Mouse (Mus musculus): Measurements from ENCODE around the gene Trpm2. TPM values are rescaled to one million over a fixed set of nuclear protein-coding genes. Genes with fewer than 3 reads are reported as not detected.

Gene Trpm2
- total and polyA plus RNA-seq, 3 experiments, result 0.16 to 0.34 TPM; not detected in 1

DNA sequence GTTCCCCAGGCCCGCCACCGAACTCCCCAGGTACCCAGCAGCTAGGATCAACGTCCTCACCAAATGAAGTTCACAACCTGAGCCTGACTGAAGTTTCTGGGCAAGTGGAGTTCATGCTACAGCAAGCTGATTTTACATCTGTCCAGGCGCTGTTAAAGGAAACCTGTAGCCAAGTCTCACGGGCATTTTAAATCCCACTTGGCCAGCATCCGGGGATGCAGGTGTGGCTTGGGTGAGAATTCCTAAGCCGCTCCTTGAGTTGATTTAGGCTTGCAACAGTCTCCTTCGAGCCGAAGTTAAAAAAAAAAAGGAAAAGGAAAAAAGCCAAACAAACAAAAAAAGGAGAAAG lies 39.6 kb upstream of the Trpm2 start, which contains the start of gene Pfkl:
TSS of gene Pfkl (minus strand) at position 139 of the 349 bp plus-strand sequence.
- DNase-seq (ENCODE audit: extremely low read depth), result no peak
- Histone ChIP-seq H3K4me1 (ENCODE audit: control insufficient read depth in 1 of 2, insufficient read depth in 2 of 2) (peaks cover 12 to 32% of the 10 kb centered on the region in 2 experiments; a peak in 3 of 4 replicates), H3K9ac (ENCODE audit: insufficient read depth, low read depth) (peak within 1 kb of the TSS; percentile 96), H3K36me3 (replicated peaks in 1 of 2; ENCODE audit: control insufficient read depth in 1 of 2, insufficient read depth in 1 of 2, low read length in 1 of 2) (peaks cover 2 to 25% of the 10 kb centered on the region in 2 experiments), H3K9me3 (replicated peaks; ENCODE audit: low read length) (peaks cover 6% of the 10 kb centered on the region), H3K4me3 (replicated peaks in 1 of 3; ENCODE audit: low read depth in 2 of 3, low read length in 2 of 3, poor library complexity in 1 of 3) (peak within 1 kb of the TSS; percentile 87 to 97 (median 96)), H3K4me2 (ENCODE audit: insufficient read depth, low read depth, poor library complexity, severe bottlenecking) (peak within 1 kb of the TSS; percentile 83), H3K27ac (ENCODE audit: insufficient read depth, low read depth) (peak within 1 kb of the TSS; percentile 90), H3K27me3 (replicated peaks) (peaks cover 6% of the 10 kb centered on the region), H3K79me2 (replicated peaks; ENCODE audit: control insufficient read depth, extremely low read depth, insufficient read depth, poor library complexity, severe bottlenecking) (peaks cover 14% of the 10 kb centered on the region)
- TF ChIP-seq MAFK (IDR thresholded peaks at IDR 0.05; ENCODE audit: insufficient replicate concordance, low read length) (0 out of 2 replicates have a peak, but pooled peaks have one; percentile 31), SIN3A (IDR thresholded peaks at IDR 0.05; ENCODE audit: low read length) (no peak), MAZ (IDR thresholded peaks at IDR 0.05; ENCODE audit: low read depth, low read length) (peak; percentile 45; the same call in 1 of the 2 replicates), ZNF384 (IDR thresholded peaks at IDR 0.05; ENCODE audit: low read depth, low read length) (no peak), RCOR1 (conservative IDR thresholded peaks at IDR 0.05; ENCODE audit: low read depth, low read length) (no peak)
- in situ Hi-C loops (cut with MboI; ENCODE audit: low pct_ligation_motif_present, low pct_unique_long_range_greater_than_20kb, low sequenced_read_pairs) (no loop called here), dilution Hi-C loops (cut with MboI; ENCODE audit: extremely low pct_ligation_motif_present, extremely low pct_unique_long_range_greater_than_20kb, low sequenced_read_pairs) (no loop called here)

DNA sequence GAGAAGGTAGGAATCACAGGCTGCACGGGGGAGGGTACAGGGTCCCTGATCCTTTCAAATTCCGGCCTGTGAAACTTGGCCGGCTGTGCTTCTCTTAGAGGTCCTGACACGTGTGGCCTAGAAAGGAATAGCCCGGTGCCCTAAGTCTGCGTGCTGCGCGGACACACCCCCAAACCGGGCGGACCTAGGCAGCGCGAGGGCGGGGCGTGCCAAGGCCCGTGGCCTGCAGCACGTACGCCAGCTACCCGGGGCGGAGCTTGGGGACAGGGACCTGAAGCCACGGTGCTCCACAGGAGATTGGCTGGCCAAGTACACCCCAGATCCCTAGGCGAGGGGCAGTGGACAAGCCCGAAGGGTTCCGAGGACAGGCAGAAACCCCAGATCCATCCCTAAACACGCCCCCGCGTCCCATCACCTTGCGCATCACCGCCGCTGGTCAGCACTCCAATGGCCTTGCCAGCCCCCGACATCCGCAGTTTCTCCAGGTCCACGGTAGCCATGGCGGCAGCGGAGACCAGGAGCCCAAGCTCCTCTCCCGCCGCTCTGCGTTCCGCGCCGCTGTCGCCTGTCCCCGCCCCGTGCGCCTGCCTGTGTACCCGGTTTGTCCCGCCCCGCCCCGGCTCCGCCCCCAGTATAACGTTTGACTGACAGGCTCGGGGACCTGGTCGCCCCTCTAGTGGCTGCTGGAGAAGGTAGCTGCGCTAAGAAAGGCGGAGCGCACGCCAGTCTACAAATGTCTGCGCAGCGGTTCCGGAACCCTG lies 39.0 kb upstream of the Trpm2 start:
- Histone ChIP-seq H3K9ac (ENCODE audit: insufficient read depth, low read depth) (peak overlapping the region; percentile 96), H3K36me3 (replicated peaks in 1 of 2; ENCODE audit: control insufficient read depth in 1 of 2, insufficient read depth in 1 of 2, low read length in 1 of 2) (peaks cover 2 to 30% of the 10 kb centered on the region in 2 experiments), H3K4me2 (ENCODE audit: insufficient read depth, low read depth, poor library complexity, severe bottlenecking) (peak overlapping the region; percentile 83), H3K79me2 (replicated peaks; ENCODE audit: control insufficient read depth, extremely low read depth, insufficient read depth, poor library complexity, severe bottlenecking) (peaks cover 14% of the 10 kb centered on the region), H3K9me3 (replicated peaks; ENCODE audit: low read length) (peaks cover 1% of the 10 kb centered on the region), H3K4me3 (replicated peaks in 1 of 3; ENCODE audit: low read depth in 2 of 3, low read length in 2 of 3, poor library complexity in 1 of 3) (peak overlapping the region; percentile 87 to 97 (median 96)), H3K4me1 (ENCODE audit: control insufficient read depth in 1 of 2, insufficient read depth in 2 of 2) (peaks cover 12 to 32% of the 10 kb centered on the region in 2 experiments; a peak in 3 of 4 replicates), H3K27me3 (replicated peaks) (peaks cover 3% of the 10 kb centered on the region), H3K27ac (ENCODE audit: insufficient read depth, low read depth) (peak overlapping the region; percentile 90)
- in situ Hi-C loops (cut with MboI; ENCODE audit: low pct_ligation_motif_present, low pct_unique_long_range_greater_than_20kb, low sequenced_read_pairs) (no loop called here), dilution Hi-C loops (cut with MboI; ENCODE audit: extremely low pct_ligation_motif_present, extremely low pct_unique_long_range_greater_than_20kb, low sequenced_read_pairs) (no loop called here)
- TF ChIP-seq POLR2A (IDR thresholded peaks at IDR 0.05; ENCODE audit: low read depth, low read length), result peak; percentile 89
- peak; percentile 100 for TF ChIP-seq MXI1 (IDR thresholded peaks at IDR 0.05; ENCODE audit: low read depth, low read length)
- no peak for TF ChIP-seq JUND (conservative IDR thresholded peaks at IDR 0.05; ENCODE audit: low read depth, low read length)
- no peak for TF ChIP-seq ETS1 (conservative IDR thresholded peaks at IDR 0.05; ENCODE audit: low read depth, low read length)
- peak; percentile 74; the same call in 1 of the 2 replicates for TF ChIP-seq TBP (conservative IDR thresholded peaks at IDR 0.05; ENCODE audit: low read depth, low read length)
- TF ChIP-seq MEF2A (IDR thresholded peaks at IDR 0.05; ENCODE audit: borderline replicate concordance, low read depth, low read length), result peak; percentile 27; the same call in 1 of the 2 replicates
- TF ChIP-seq USF2 (conservative IDR thresholded peaks at IDR 0.05; ENCODE audit: low read depth, low read length), result no peak
- TF ChIP-seq PAX5 (IDR thresholded peaks at IDR 0.05; ENCODE audit: low read length), result no peak
- TF ChIP-seq KAT2A (IDR thresholded peaks at IDR 0.05; ENCODE audit: insufficient replicate concordance, low read length), result no peak
- TF ChIP-seq CHD1 (IDR thresholded peaks at IDR 0.05; ENCODE audit: low read depth, low read length), result peak; percentile 88; the same call in 1 of the 2 replicates
- TF ChIP-seq ZNF384 (IDR thresholded peaks at IDR 0.05; ENCODE audit: low read depth, low read length), result no peak
- peak; percentile 71 for TF ChIP-seq TCF12 (IDR thresholded peaks at IDR 0.05; ENCODE audit: low read depth, low read length)
- peak; percentile 77 for TF ChIP-seq NRF1 (IDR thresholded peaks at IDR 0.05; ENCODE audit: low read depth, low read length)
- peak; percentile 91 for TF ChIP-seq MAX (IDR thresholded peaks at IDR 0.05; ENCODE audit: low read length)
- no peak for TF ChIP-seq ZC3H11A (IDR thresholded peaks at IDR 0.05; ENCODE audit: low read depth, low read length)
- TF ChIP-seq MAZ (IDR thresholded peaks at IDR 0.05; ENCODE audit: low read depth, low read length), result peak; percentile 77; the same call in 1 of the 2 replicates
- peak; percentile 85 for TF ChIP-seq NELFE (IDR thresholded peaks at IDR 0.05; ENCODE audit: low read depth, low read length)
- peak in 1 of 2 experiments; percentile 62; a peak in 2 of 4 replicates for TF ChIP-seq CTCF (conservative IDR thresholded peaks at IDR 0.05 in 1 of 2, IDR thresholded peaks at IDR 0.05 in 1 of 2; ENCODE audit: low read depth in 2 of 2, low read length in 2 of 2)
- peak; percentile 68; the same call in 1 of the 2 replicates for TF ChIP-seq IRF4 (IDR thresholded peaks at IDR 0.05; ENCODE audit: low read depth, low read length)
- peak; percentile 77; the same call in 1 of the 2 replicates for TF ChIP-seq ELF1 (IDR thresholded peaks at IDR 0.05; ENCODE audit: low read depth, low read length)
- TF ChIP-seq ZMIZ1 (IDR thresholded peaks at IDR 0.05; ENCODE audit: low read depth, low read length), result peak; percentile 70
- no peak for TF ChIP-seq ZKSCAN1 (IDR thresholded peaks at IDR 0.05; ENCODE audit: borderline replicate concordance, low read depth, low read length)
- TF ChIP-seq POLR2AphosphoS2 (IDR thresholded peaks at IDR 0.05; ENCODE audit: low read depth, low read length), result peak; percentile 82; the same call in 1 of the 2 replicates
- TF ChIP-seq UBTF (IDR thresholded peaks at IDR 0.05; ENCODE audit: low read depth, low read length), result peak; percentile 49; the same call in 1 of the 2 replicates
- TF ChIP-seq BHLHE40 (IDR thresholded peaks at IDR 0.05; ENCODE audit: low read depth, low read length), result 0 out of 2 replicates have a peak, but pooled peaks have one; percentile 58
- peak; percentile 88 for TF ChIP-seq MYC (IDR thresholded peaks at IDR 0.05; ENCODE audit: low read depth, low read length)
- peak; percentile 96 for TF ChIP-seq SIN3A (IDR thresholded peaks at IDR 0.05; ENCODE audit: low read length)
- peak; percentile 49; the same call in 1 of the 2 replicates for TF ChIP-seq HCFC1 (IDR thresholded peaks at IDR 0.05; ENCODE audit: low read depth, low read length)
- DNase-seq (ENCODE audit: extremely low read depth), result peak; percentile 95

Measured in CH12.LX (cell line).